Mouse (Mus musculus): ENCODE measurements around the gene Gm10803. TPM values are rescaled to one million over a fixed set of nuclear protein-coding genes. Genes with fewer than 3 reads are reported as not detected.
A peak's percentile ranks its signal among the peaks of the same experiment; 100 is the strongest.

The Gm10803 gene
- polyA plus RNA-seq, 1 experiment from 2014 or later, result not detected

DNA sequence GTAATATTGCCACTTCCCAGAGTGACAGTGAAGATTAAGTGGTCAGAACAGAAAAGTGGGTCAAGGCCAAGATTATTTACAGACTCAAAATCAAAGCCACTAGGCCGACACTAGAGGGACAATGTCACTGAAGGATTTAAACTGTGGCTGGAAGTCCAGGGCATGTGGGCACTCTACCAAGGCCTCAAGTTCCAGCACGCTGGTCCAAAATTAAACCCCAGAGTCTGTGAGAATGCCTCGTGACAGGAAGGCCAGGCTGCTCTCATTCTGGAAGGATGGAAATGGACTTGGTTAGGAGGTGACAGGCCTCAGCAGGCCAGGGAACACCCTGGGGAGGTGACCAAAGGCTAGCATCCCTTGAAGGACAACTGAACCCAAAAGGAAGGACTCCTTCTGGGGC, 48.4 kb downstream of the Gm10803 start:
- no peak overlapping the region for H3K27ac ChIP-seq (ENCODE audit: low read length)
- no peaks in the 10 kb centered on the region for H3K9me3 ChIP-seq (ENCODE audit: control insufficient read depth, low read length)
- 83% methylated on average over 3 of the region's 3 CpGs for WGBS
- H3K36me3 ChIP-seq (ENCODE audit: control insufficient read depth, insufficient read depth, low read length), result no peaks in the 10 kb centered on the region
- no peaks in the 10 kb centered on the region for H3K27me3 ChIP-seq (replicated peaks; ENCODE audit: control insufficient read depth, insufficient read depth, low read length)
- H3K4me1 ChIP-seq (ENCODE audit: control insufficient read depth, insufficient read depth, low read length), result no peaks in the 10 kb centered on the region
- no peak overlapping the region for H3K9ac ChIP-seq (ENCODE audit: low read depth, low read length)
- no peak for ATAC-seq
- H3K4me2 ChIP-seq (ENCODE audit: low read depth, low read length), result no peak overlapping the region
- no peak overlapping the region for H3K4me3 ChIP-seq (ENCODE audit: low read length)

DNA sequence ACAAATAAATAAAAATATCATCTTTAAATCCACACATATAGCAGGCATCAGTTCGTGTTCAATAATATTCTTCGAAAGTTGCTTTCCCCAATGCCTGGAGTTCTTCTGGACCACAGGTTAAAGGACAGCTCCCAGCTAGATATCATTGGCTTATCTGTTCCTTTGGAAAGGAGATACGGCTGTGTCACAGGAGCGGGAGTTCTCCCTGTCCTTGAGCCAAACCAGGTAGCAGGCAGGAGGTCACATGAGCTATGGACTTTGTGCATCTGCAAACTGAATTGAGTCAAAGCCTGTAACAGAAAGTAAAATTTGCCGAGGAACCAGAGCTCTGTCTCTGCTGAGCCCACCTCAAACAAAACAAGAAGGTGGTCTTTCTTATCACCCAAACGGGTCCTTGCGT, 52.7 kb downstream of the Gm10803 start:
- Histone ChIP-seq H3K9ac (ENCODE audit: low read depth, low read length) (no peak overlapping the region), H3K27me3 (replicated peaks; ENCODE audit: control insufficient read depth, insufficient read depth, low read length) (no peaks in the 10 kb centered on the region), H3K27ac (ENCODE audit: low read length) (no peak overlapping the region), H3K36me3 (ENCODE audit: control insufficient read depth, insufficient read depth, low read length) (no peaks in the 10 kb centered on the region), H3K9me3 (ENCODE audit: control insufficient read depth, low read length) (no peaks in the 10 kb centered on the region), H3K4me3 (ENCODE audit: low read length) (no peak overlapping the region), H3K4me2 (ENCODE audit: low read depth, low read length) (no peak overlapping the region), H3K4me1 (ENCODE audit: control insufficient read depth, insufficient read depth, low read length) (no peaks in the 10 kb centered on the region)
- ATAC-seq, result peak; percentile 88
- WGBS, result 65% methylated on average over 7 of the region's 7 CpGs

Other genes starting within 250 kb of the Gm10803 start
- gene Tspan18, start 226.1 kb upstream of the Gm10803 start, polyA plus RNA-seq (2015; fragmentation: Nextera tagmentation; extraction: Ambion mirVana), result 19.5 and 19.6 TPM in 2 replicates
- gene Cd82, start 97.4 kb upstream of the Gm10803 start, polyA plus RNA-seq (2015; fragmentation: Nextera tagmentation; extraction: Ambion mirVana), result 171 and 180 TPM in 2 replicates
- 0.04 and 0.10 TPM in 2 replicates for gene Alx4, start 81.8 kb downstream of the Gm10803 start, polyA plus RNA-seq (2015; fragmentation: Nextera tagmentation; extraction: Ambion mirVana)